Mouse (Mus musculus): ENCODE data around the gene Ryr1. TPM values are rescaled to one million over a fixed set of nuclear protein-coding genes. Genes with fewer than 3 reads are reported as not detected.

Ryr1 gene
- total RNA-seq, 2 experiments from 2014 or later, result 4.9 to 11.0 TPM

DNA sequence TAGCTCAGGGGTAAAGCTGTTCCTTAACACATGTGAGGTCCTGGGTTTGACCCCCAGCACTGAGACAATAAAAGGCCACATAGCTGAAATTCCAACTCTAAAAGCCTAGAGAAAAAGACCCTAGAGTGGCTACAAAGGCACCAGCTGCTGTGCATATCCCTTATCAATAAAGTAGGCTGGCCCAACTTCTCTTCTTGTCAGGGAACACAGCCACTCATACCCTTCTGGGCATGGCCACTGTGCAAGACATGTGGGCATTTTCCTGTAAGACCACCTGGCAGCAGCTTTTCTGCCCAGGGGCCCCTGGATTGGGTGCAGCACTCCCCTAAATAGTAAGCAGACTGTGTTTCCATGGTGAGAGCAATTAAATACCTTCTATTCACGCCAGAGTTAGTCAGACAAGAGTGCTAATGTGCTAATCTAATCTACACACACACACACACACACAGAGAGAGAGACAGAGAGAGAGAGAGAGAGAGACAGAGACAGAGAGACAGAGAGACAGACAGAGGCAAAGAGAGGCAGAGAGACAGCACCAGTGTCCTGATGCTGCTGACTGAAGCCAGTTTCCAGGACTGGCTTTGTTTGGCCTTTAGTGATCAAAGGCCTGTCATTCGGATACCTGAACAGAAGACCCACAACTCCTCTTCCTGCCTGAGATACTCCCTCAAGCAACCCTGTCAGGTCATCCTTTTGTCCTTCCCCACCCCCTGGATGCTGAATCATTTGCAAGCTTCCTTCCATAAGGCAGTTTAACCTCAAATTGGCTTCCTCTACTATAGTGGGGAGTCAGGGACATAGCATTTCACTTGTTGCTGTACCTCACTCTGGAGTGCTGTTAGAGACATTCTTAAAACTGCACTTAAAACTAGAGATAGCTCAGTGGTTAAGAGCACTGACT lies 171.3 kb downstream of the Ryr1 start:
- DNase-seq (ENCODE audit: low spot score in 2 of 2), result no peak
- intact Hi-C loops (cut with DNase I), result no loop called here

Small RNA genes lying within 50 kb of the gene (microRNA-seq; reads per million reads assigned to microRNA genes)
- gene Gm44408 (not detected), gene Mir1963 (not detected)

Other genes with a start within 250 kb of the Ryr1 start
- gene Capn12, start 243.8 kb downstream of the Ryr1 start, total RNA-seq (2021), result 1 to 10 TPM in 1 of 2 experiments, under 1 TPM in 1; 0.72 to 1.4 TPM
- gene Actn4, start 162.8 kb downstream of the Ryr1 start, total RNA-seq (2021), result 100 to 1,000 TPM; 180 to 203 TPM
- 100 to 1,000 TPM; 169 to 194 TPM for gene Eif3k, start 143.3 kb downstream of the Ryr1 start, total RNA-seq (2021)
- gene Map4k1, start 143.1 kb downstream of the Ryr1 start, total RNA-seq (2021), result 1 to 10 TPM; 1.6 to 1.9 TPM
- 1 to 10 TPM in 1 of 2 experiments, under 1 TPM in 1; 0.89 to 2.5 TPM for gene Rasgrp4, start 9.7 kb upstream of the Ryr1 start, total RNA-seq (2021)
- gene Fam98c, start 31.1 kb upstream of the Ryr1 start, total RNA-seq (2021), result 10 to 100 TPM; 35.3 to 40.3 TPM
- 1 to 10 TPM in 1 of 2 experiments, under 1 TPM in 1; 0.88 to 1.4 TPM for gene Ggn, start 45.0 kb upstream of the Ryr1 start, total RNA-seq (2021)
- gene Spred3, start 45.2 kb upstream of the Ryr1 start, total RNA-seq (2021), result 10 to 100 TPM; 41.8 to 62.4 TPM
- 100 to 1,000 TPM; 126 to 136 TPM for gene Psmd8, start 55.5 kb upstream of the Ryr1 start, total RNA-seq (2021)
- under 1 TPM; 0.52 to 0.75 TPM for gene Catsperg1, start 88.9 kb upstream of the Ryr1 start, total RNA-seq (2021)
- 1 to 10 TPM; 2.4 to 4.1 TPM for gene Kcnk6, start 107.3 kb upstream of the Ryr1 start, total RNA-seq (2021)
- 10 to 100 TPM; 48.6 to 54.6 TPM for gene Yif1b, start 113.2 kb upstream of the Ryr1 start, total RNA-seq (2021)
- gene 2200002D01Rik, start 123.3 kb upstream of the Ryr1 start, total RNA-seq (2021), result not detected
- gene Spint2, start 156.7 kb upstream of the Ryr1 start, total RNA-seq (2021), result 10 to 100 TPM; 23.5 to 26.2 TPM
- 10 to 100 TPM; 15.9 to 24.7 TPM for gene Ppp1r14a, start 164.1 kb upstream of the Ryr1 start, total RNA-seq (2021)
- gene Dpf1, start 178.8 kb upstream of the Ryr1 start, total RNA-seq (2021), result 100 to 1,000 TPM in 1 of 2 experiments, 10 to 100 TPM in 1; 86.6 to 117 TPM

All from left cerebral cortex, postnatal 36 days (tissue).